Mouse (Mus musculus): ENCODE results near the gene Wfdc15a. TPM values are rescaled to one million over a fixed set of nuclear protein-coding genes. Genes with fewer than 3 reads are reported as not detected.
A peak's percentile ranks its signal among the peaks of the same experiment; 100 is the strongest.

Wfdc15a gene
- polyA plus RNA-seq, 1 experiment from 2014 or later = not detected

GRCm38 (mm10) chr2:164150086-164150760 is 49.7 kb downstream of the Wfdc15a start:
- Histone ChIP-seq H3K27ac (peak overlapping the region; percentile 93), H3K36me3 (peaks cover 18% of the 10 kb centered on the region), H3K9ac (no peak overlapping the region), H3K27me3 (no peaks in the 10 kb centered on the region), H3K4me3 (no peak overlapping the region), H3K9me3 (no peaks in the 10 kb centered on the region), H3K4me1 (peaks cover 41% of the 10 kb centered on the region), H3K4me2 (replicated peaks) (peak overlapping the region; percentile 19; the same call in 1 of the 2 replicates)
- ATAC-seq (ENCODE audit: low FRiP score, low read depth) = peak; percentile 91
- WGBS = 20% methylated on average over 14 of the region's 14 CpGs

Other genes starting within 250 kb of the Wfdc15a start
- gene Ywhab, start 205.2 kb downstream of the Wfdc15a start, polyA plus RNA-seq (2015; fragmentation: Nextera tagmentation; extraction: Ambion mirVana) = 338 and 342 TPM in 2 replicates
- gene Pabpc1l, start 174.7 kb downstream of the Wfdc15a start, polyA plus RNA-seq (2015; fragmentation: Nextera tagmentation; extraction: Ambion mirVana) = 3.2 and 3.7 TPM in 2 replicates
- gene Stk4, start 129.8 kb downstream of the Wfdc15a start, polyA plus RNA-seq (2015; fragmentation: Nextera tagmentation; extraction: Ambion mirVana) = 17.5 and 20.1 TPM in 2 replicates
- gene Tomm34, start 129.0 kb downstream of the Wfdc15a start, polyA plus RNA-seq (2015; fragmentation: Nextera tagmentation; extraction: Ambion mirVana) = 57.8 and 61.7 TPM in 2 replicates
- 2.5 and 2.8 TPM in 2 replicates for gene Kcns1, start 29.0 kb downstream of the Wfdc15a start, polyA plus RNA-seq (2015; fragmentation: Nextera tagmentation; extraction: Ambion mirVana)
- not detected in 2 replicates for gene Wfdc5, start 17.4 kb downstream of the Wfdc15a start, polyA plus RNA-seq (2015; fragmentation: Nextera tagmentation; extraction: Ambion mirVana)
- 0.51 TPM in 1 of 2 replicates, not detected in the other for gene Wfdc12, start 9.5 kb downstream of the Wfdc15a start, polyA plus RNA-seq (2015; fragmentation: Nextera tagmentation; extraction: Ambion mirVana)
- gene Wfdc15b, start 21.5 kb upstream of the Wfdc15a start, polyA plus RNA-seq (2015; fragmentation: Nextera tagmentation; extraction: Ambion mirVana) = not detected in 2 replicates
- gene Svs2, start 38.3 kb upstream of the Wfdc15a start, polyA plus RNA-seq (2015; fragmentation: Nextera tagmentation; extraction: Ambion mirVana) = not detected in 2 replicates
- not detected in 2 replicates for gene Svs3b, start 56.5 kb upstream of the Wfdc15a start, polyA plus RNA-seq (2015; fragmentation: Nextera tagmentation; extraction: Ambion mirVana)
- not detected in 2 replicates for gene Svs4, start 78.3 kb upstream of the Wfdc15a start, polyA plus RNA-seq (2015; fragmentation: Nextera tagmentation; extraction: Ambion mirVana)
- gene Svs3a, start 89.1 kb upstream of the Wfdc15a start, polyA plus RNA-seq (2015; fragmentation: Nextera tagmentation; extraction: Ambion mirVana) = not detected in 2 replicates
- gene Svs6, start 116.6 kb upstream of the Wfdc15a start, polyA plus RNA-seq (2015; fragmentation: Nextera tagmentation; extraction: Ambion mirVana) = not detected in 2 replicates
- not detected in 2 replicates for gene Svs5, start 132.6 kb upstream of the Wfdc15a start, polyA plus RNA-seq (2015; fragmentation: Nextera tagmentation; extraction: Ambion mirVana)
- gene Slpi, start 189.0 kb upstream of the Wfdc15a start, polyA plus RNA-seq (2015; fragmentation: Nextera tagmentation; extraction: Ambion mirVana) = 3.2 and 3.8 TPM in 2 replicates
- gene Rbpjl, start 203.0 kb upstream of the Wfdc15a start, polyA plus RNA-seq (2015; fragmentation: Nextera tagmentation; extraction: Ambion mirVana) = 1.5 and 1.6 TPM in 2 replicates
- 192 and 200 TPM in 2 replicates for gene Matn4, start 205.0 kb upstream of the Wfdc15a start, polyA plus RNA-seq (2015; fragmentation: Nextera tagmentation; extraction: Ambion mirVana)
- gene Sdc4, start 243.8 kb upstream of the Wfdc15a start, polyA plus RNA-seq (2015; fragmentation: Nextera tagmentation; extraction: Ambion mirVana) = 61.0 and 63.6 TPM in 2 replicates

All from limb, embryonic 13.5 days (tissue).